Mouse (Mus musculus) forebrain, postnatal 0 days (tissue): Measurements from ENCODE around the gene Grasp. TPM values are rescaled to one million over a fixed set of nuclear protein-coding genes. Genes with fewer than 3 reads are reported as not detected.
A peak's percentile ranks its signal among the peaks of the same experiment; 100 is the strongest.

Experiments used
- ATAC-seq: fragments of 200-750 bp; cut with Nextera tagmentation; 2 replicates; pipeline ENCODE4 v1.8.0; 2017; ENCODE audit warnings: mild to moderate bottlenecking, moderate library complexity
- DNase-seq: peaks from one replicate; pipeline ENCODE4 v3.0.0-alpha.2; 2015
- H3K27ac ChIP-seq: fragments of 300-500 bp; sonication (generic); 2 replicates; pipeline ENCODE4 v1.5.1; 2014; ENCODE audit warnings: low read depth, mild to moderate bottlenecking, antibody characterized with exemption, low read length, moderate library complexity, mixed read lengths
- H3K27me3 ChIP-seq: fragments of 300-500 bp; sonication (generic); 2 replicates; pipeline ENCODE4 v1.6.1; 2014; ENCODE audit warnings: mild to moderate bottlenecking, low read length, mixed read lengths; ENCODE audit not compliant: insufficient read depth
- H3K36me3 ChIP-seq: fragments of 300-500 bp; sonication (generic); 2 replicates; pipeline ENCODE4 v1.6.1; 2014; ENCODE audit warnings: mild to moderate bottlenecking, moderate library complexity; ENCODE audit not compliant: insufficient read depth
- H3K4me1 ChIP-seq: fragments of 300-500 bp; sonication (generic); 2 replicates; pipeline ENCODE4 v1.6.1; 2014; ENCODE audit warnings: antibody characterized with exemption; ENCODE audit not compliant: insufficient read depth
- H3K4me2 ChIP-seq: fragments of 300-500 bp; sonication (generic); 2 replicates; pipeline ENCODE4 v1.6.1; 2014; ENCODE audit warnings: low read depth, mild to moderate bottlenecking, moderate library complexity
- H3K4me3 ChIP-seq: fragments of 300-500 bp; sonication (generic); 2 replicates; pipeline ENCODE4 v1.5.1; 2014; ENCODE audit warnings: low read depth, low read length, mixed read lengths
- H3K9ac ChIP-seq: fragments of 300-500 bp; sonication (generic); 2 replicates; pipeline ENCODE4 v1.6.1; 2014; ENCODE audit warnings: mild to moderate bottlenecking
- H3K9me3 ChIP-seq: fragments of 300-500 bp; sonication (generic); 2 replicates; pipeline ENCODE4 v1.6.1; 2016; ENCODE audit warnings: low read length
- CTCF ChIP-seq: sonication (generic); IDR thresholded peaks from 2 replicates; pipeline ENCODE4 v1.5.1; 2016; ENCODE audit warnings: antibody characterized with exemption, control low read depth, low read depth
- WGBS: fragments of 180-500 bp; shearing (Covaris S2); extraction: QIAGEN DNeasy Blood & Tissue Kit; methylation state at CpG from one replicate; pipeline ENCODE4 v1.1.7; 2014; 5-methylcytosine and 5-hydroxymethylcytosine counted together
- polyA plus RNA-seq: library from polyadenylated mRNA; unstranded; fragments of >200 nt; fragmentation: Nextera tagmentation; extraction: Ambion mirVana; gene quantifications from 2 replicates; pipeline ENCODE4 v1.2.1, GENCODE M21; 2015
- total RNA-seq: library from RNA; depleted of rRNA; stranded (reverse); fragments of >200 nt; gene quantifications from 2 replicates; pipeline ENCODE4 v1.2.3, GENCODE M21; 2014

Gene Grasp
- total and polyA plus RNA-seq, 2 experiments from 2014 or later: 3.3 to 11.1 TPM

GRCm38 (mm10) chr15:101215136-101215535, 8.9 kb upstream of the Grasp start:
- WGBS: 86% methylated on average over 2 of the region's 2 CpGs

GRCm38 (mm10) chr15:101216036-101216435, 8.0 kb upstream of the Grasp start:
- Histone ChIP-seq H3K4me3 (no peak overlapping the region), H3K4me1 (no peaks in the 10 kb centered on the region), H3K9ac (no peak overlapping the region), H3K4me2 (no peak overlapping the region), H3K36me3 (peaks cover 35% of the 10 kb centered on the region), H3K9me3 (no peaks in the 10 kb centered on the region), H3K27ac (no peak overlapping the region), H3K27me3 (no peaks in the 10 kb centered on the region)
- no peak for ATAC-seq
- no peak for DNase-seq
- 72% methylated on average over 4 of the region's 4 CpGs for WGBS
- TF ChIP-seq CTCF: no peak

More at GRCm38 (mm10) chr15:101215136-101215535, 8.9 kb upstream of the Grasp start:
- TF ChIP-seq CTCF: no peak
- Histone ChIP-seq H3K36me3 (peaks cover 44% of the 10 kb centered on the region), H3K4me1 (no peaks in the 10 kb centered on the region), H3K27me3 (no peaks in the 10 kb centered on the region), H3K4me3 (no peak overlapping the region), H3K9ac (no peak overlapping the region), H3K4me2 (no peak overlapping the region), H3K9me3 (no peaks in the 10 kb centered on the region), H3K27ac (no peak overlapping the region)
- DNase-seq (no peak), ATAC-seq (no peak)

- no peak for ATAC-seq
Measured at GRCm38 (mm10) chr15:101220905-101221297, 3.1 kb upstream of the Grasp start.

GRCm38 (mm10) chr15:101221298-101222104, 2.5 kb upstream of the Grasp start:
- no peaks in the 10 kb centered on the region for H3K27me3 ChIP-seq
- DNase-seq (peak; percentile 79), ATAC-seq (peak; percentile 76)
- no peak overlapping the region for H3K27ac ChIP-seq
- H3K36me3 ChIP-seq: no peaks in the 10 kb centered on the region
- H3K9ac ChIP-seq: no peak overlapping the region
- peaks cover 5% of the 10 kb centered on the region; the same call in 1 of the 2 replicates for H3K4me1 ChIP-seq
- TF ChIP-seq CTCF: peak; percentile 81
- WGBS: 5% methylated on average over 14 of the region's 14 CpGs
- H3K4me2 ChIP-seq: peak overlapping the region; percentile 14; the same call in 1 of the 2 replicates
- H3K4me3 ChIP-seq: no peak overlapping the region
- no peaks in the 10 kb centered on the region for H3K9me3 ChIP-seq

More at GRCm38 (mm10) chr15:101220905-101221297, 3.1 kb upstream of the Grasp start:
- no peak overlapping the region for H3K9ac ChIP-seq
- TF ChIP-seq CTCF: no peak
- H3K27me3 ChIP-seq: no peaks in the 10 kb centered on the region
- no peaks in the 10 kb centered on the region for H3K9me3 ChIP-seq
- no peak overlapping the region for H3K27ac ChIP-seq
- no peak overlapping the region for H3K4me3 ChIP-seq
- WGBS: 6% methylated on average over 8 of the region's 8 CpGs
- H3K36me3 ChIP-seq: no peaks in the 10 kb centered on the region
- no peak for DNase-seq
- H3K4me1 ChIP-seq: peaks cover 5% of the 10 kb centered on the region; the same call in 1 of the 2 replicates
- no peak overlapping the region for H3K4me2 ChIP-seq

- ATAC-seq: no peak
- H3K27ac ChIP-seq: no peak overlapping the region
- H3K27me3 ChIP-seq: no peaks in the 10 kb centered on the region
- no peaks in the 10 kb centered on the region for H3K36me3 ChIP-seq
- no peak for TF ChIP-seq CTCF
- peak overlapping the region; percentile 94; the same call in 1 of the 2 replicates for H3K4me2 ChIP-seq
- H3K9me3 ChIP-seq: no peaks in the 10 kb centered on the region
- no peak overlapping the region for H3K4me3 ChIP-seq
- 41% methylated on average over 13 of the region's 13 CpGs for WGBS
- no peak overlapping the region for H3K9ac ChIP-seq
- H3K4me1 ChIP-seq: peaks cover 5% of the 10 kb centered on the region; the same call in 1 of the 2 replicates
- DNase-seq: no peak
Measured at GRCm38 (mm10) chr15:101222897-101223482, 998 bp upstream of the Grasp start.

GRCm38 (mm10) chr15:101223596-101223995, 392 bp upstream of the Grasp start:
- Histone ChIP-seq H3K27me3 (no peaks in the 10 kb centered on the region), H3K4me1 (peaks cover 5% of the 10 kb centered on the region; the same call in 1 of the 2 replicates), H3K9me3 (no peaks in the 10 kb centered on the region), H3K27ac (no peak overlapping the region), H3K4me3 (peak overlapping the region; percentile 79), H3K36me3 (no peaks in the 10 kb centered on the region), H3K9ac (peak overlapping the region; percentile 72), H3K4me2 (peak overlapping the region; percentile 94)
- TF ChIP-seq CTCF: no peak
- WGBS: 10% methylated on average over 5 of the region's 5 CpGs
- ATAC-seq: no peak
- no peak for DNase-seq

- no peak for TF ChIP-seq CTCF
- Histone ChIP-seq H3K9ac (peak overlapping the region; percentile 72), H3K4me1 (peaks cover 5% of the 10 kb centered on the region; the same call in 1 of the 2 replicates), H3K27ac (no peak overlapping the region), H3K4me3 (peak overlapping the region; percentile 79), H3K27me3 (no peaks in the 10 kb centered on the region), H3K4me2 (peak overlapping the region; percentile 94), H3K9me3 (no peaks in the 10 kb centered on the region), H3K36me3 (0 out of 2 replicates have a peak, but pooled peaks cover 5% of the 10 kb centered on the region)
- WGBS: 8% methylated on average over 14 of the region's 14 CpGs
- DNase-seq: no peak
- no peak for ATAC-seq
Measured at GRCm38 (mm10) chr15:101224977-101225376, 989 bp downstream of the Grasp start.
